Mouse (Mus musculus) liver, postnatal 0 days (tissue): ENCODE results near the gene Gm47959. TPM values are rescaled to one million over a fixed set of nuclear protein-coding genes. Genes with fewer than 3 reads are reported as not detected.

Experiments
- ATAC-seq: fragments of 200-750 bp; cut with Nextera tagmentation; 2 replicates; pipeline ENCODE4 v1.8.0; 2017; ENCODE audit warnings: mild to moderate bottlenecking, moderate library complexity
- DNase-seq: peaks from one replicate; pipeline ENCODE4 v3.0.0-alpha.2; 2016
- H3K27ac ChIP-seq: fragments of 300-500 bp; sonication (generic); 2 replicates; pipeline ENCODE4 v1.5.1; 2014; ENCODE audit warnings: antibody characterized with exemption, moderate library complexity, mild to moderate bottlenecking, low read depth
- H3K27me3 ChIP-seq: fragments of 300-500 bp; sonication (generic); 2 replicates; pipeline ENCODE4 v1.6.1; 2014; ENCODE audit warnings: low read length, control low read depth, mixed read lengths; ENCODE audit not compliant: insufficient read depth
- H3K36me3 ChIP-seq: fragments of 300-500 bp; sonication (generic); replicated peaks from 2 replicates; pipeline ENCODE4 v1.6.1; 2014; ENCODE audit warnings: mild to moderate bottlenecking, control low read depth, low read length, moderate library complexity, mixed read lengths; ENCODE audit not compliant: insufficient read depth
- H3K4me1 ChIP-seq: fragments of 300-500 bp; sonication (generic); 2 replicates; pipeline ENCODE4 v1.6.1; 2014; ENCODE audit warnings: antibody characterized with exemption, mild to moderate bottlenecking, control low read depth; ENCODE audit not compliant: insufficient read depth
- H3K4me2 ChIP-seq: fragments of 300-500 bp; sonication (generic); 2 replicates; pipeline ENCODE4 v1.6.1; 2014; ENCODE audit warnings: low read depth, mild to moderate bottlenecking, low read length, moderate library complexity, mixed read lengths
- H3K4me3 ChIP-seq: fragments of 300-500 bp; sonication (generic); 2 replicates; pipeline ENCODE4 v1.5.1; 2014; ENCODE audit warnings: low read depth, low read length
- H3K9ac ChIP-seq: fragments of 300-500 bp; sonication (generic); replicated peaks from 2 replicates; pipeline ENCODE4 v1.6.1; 2014; ENCODE audit warnings: mild to moderate bottlenecking, moderate library complexity
- H3K9me3 ChIP-seq: fragments of 300-500 bp; sonication (generic); 2 replicates; pipeline ENCODE4 v1.6.1; 2016; ENCODE audit warnings: mild to moderate bottlenecking, control low read depth, low read length, mixed read lengths
- CTCF ChIP-seq: sonication (generic); IDR thresholded peaks from 2 replicates; pipeline ENCODE4 v1.5.1; 2016; ENCODE audit warnings: antibody characterized with exemption, low read depth
- EP300 ChIP-seq: IDR thresholded peaks from 2 replicates; pipeline ENCODE4 v1.6.1; 2016; ENCODE audit warnings: antibody characterized with exemption, low read depth, mild to moderate bottlenecking
- WGBS: fragments of 180-500 bp; shearing (Covaris S2); extraction: QIAGEN DNeasy Blood & Tissue Kit; methylation state at CpG from one replicate; pipeline ENCODE4 v1.1.7; 2014; ENCODE audit not compliant: insufficient replicate concordance; 5-methylcytosine and 5-hydroxymethylcytosine counted together
- polyA plus RNA-seq: library from polyadenylated mRNA; unstranded; fragments of >200 nt; fragmentation: Nextera tagmentation; extraction: Ambion mirVana; gene quantifications from 2 replicates; pipeline ENCODE4 v1.2.1, GENCODE M21; 2015

Gene Gm47959
- polyA plus RNA-seq, 1 experiment from 2014 or later, result not detected

- H3K36me3 ChIP-seq, result no peaks in the 10 kb centered on the region
- ATAC-seq (peak; percentile 68), DNase-seq (no peak)
- no peaks in the 10 kb centered on the region for H3K9me3 ChIP-seq
- no peak for TF ChIP-seq CTCF
- TF ChIP-seq EP300, result peak; percentile 62
- no peak overlapping the region for H3K27ac ChIP-seq
- H3K4me3 ChIP-seq, result no peak overlapping the region
- WGBS, result 36% methylated on average over 9 of the region's 9 CpGs
- no peak overlapping the region for H3K9ac ChIP-seq
- no peaks in the 10 kb centered on the region for H3K4me1 ChIP-seq
- no peaks in the 10 kb centered on the region for H3K27me3 ChIP-seq
- H3K4me2 ChIP-seq, result no peak overlapping the region
These were observed 26.0 kb upstream of the Gm47959 start for GRCm38 (mm10) chr1:82974342-82974741.

- no peak overlapping the region for H3K9ac ChIP-seq
- no peaks in the 10 kb centered on the region for H3K9me3 ChIP-seq
- ATAC-seq (no peak), DNase-seq (no peak)
- no peaks in the 10 kb centered on the region for H3K27me3 ChIP-seq
- no peak overlapping the region for H3K4me3 ChIP-seq
- WGBS, result 38% methylated on average over 5 of the region's 5 CpGs
- H3K36me3 ChIP-seq, result no peaks in the 10 kb centered on the region
- no peaks in the 10 kb centered on the region for H3K4me1 ChIP-seq
- no peak for TF ChIP-seq CTCF
- TF ChIP-seq EP300, result no peak
- H3K27ac ChIP-seq, result no peak overlapping the region
- H3K4me2 ChIP-seq, result no peak overlapping the region
These were observed 24.6 kb upstream of the Gm47959 start for GRCm38 (mm10) chr1:82975750-82976149.

GRCm38 (mm10) chr1:82977840-82978239, 22.5 kb upstream of the Gm47959 start:
- no peaks in the 10 kb centered on the region for H3K9me3 ChIP-seq
- no peak overlapping the region for H3K4me3 ChIP-seq
- DNase-seq (no peak), ATAC-seq (no peak)
- no peaks in the 10 kb centered on the region for H3K4me1 ChIP-seq
- TF ChIP-seq CTCF (no peak), EP300 (no peak)
- no peak overlapping the region for H3K4me2 ChIP-seq
- H3K27ac ChIP-seq, result no peak overlapping the region
- no peaks in the 10 kb centered on the region for H3K36me3 ChIP-seq
- no peaks in the 10 kb centered on the region for H3K27me3 ChIP-seq
- no peak overlapping the region for H3K9ac ChIP-seq

- Histone ChIP-seq H3K27me3 (no peaks in the 10 kb centered on the region), H3K4me1 (no peaks in the 10 kb centered on the region), H3K4me3 (no peak overlapping the region), H3K9me3 (no peaks in the 10 kb centered on the region), H3K9ac (no peak overlapping the region), H3K36me3 (no peaks in the 10 kb centered on the region), H3K4me2 (no peak overlapping the region), H3K27ac (no peak overlapping the region)
- ATAC-seq (no peak), DNase-seq (no peak)
- no peak for TF ChIP-seq EP300
- no peak for TF ChIP-seq CTCF
- WGBS, result 79% methylated on average over 6 of the region's 6 CpGs
These were observed 13.6 kb upstream of the Gm47959 start for GRCm38 (mm10) chr1:82986738-82987137.

GRCm38 (mm10) chr1:82987530-82988198, 12.7 kb upstream of the Gm47959 start:
- no peaks in the 10 kb centered on the region for H3K9me3 ChIP-seq
- 28% methylated on average over 4 of the region's 4 CpGs for WGBS
- H3K27me3 ChIP-seq, result no peaks in the 10 kb centered on the region
- H3K4me2 ChIP-seq, result no peak overlapping the region
- no peak for TF ChIP-seq EP300
- peak; percentile 83 for TF ChIP-seq CTCF
- no peak overlapping the region for H3K27ac ChIP-seq
- no peaks in the 10 kb centered on the region for H3K36me3 ChIP-seq
- no peak overlapping the region for H3K9ac ChIP-seq
- DNase-seq, result no peak
- ATAC-seq, result no peak
- H3K4me1 ChIP-seq, result no peaks in the 10 kb centered on the region
- H3K4me3 ChIP-seq, result no peak overlapping the region

- H3K4me1 ChIP-seq, result no peaks in the 10 kb centered on the region
- no peak overlapping the region for H3K9ac ChIP-seq
- no peak overlapping the region for H3K4me3 ChIP-seq
- no peaks in the 10 kb centered on the region for H3K9me3 ChIP-seq
- DNase-seq, result no peak
- TF ChIP-seq CTCF (no peak), EP300 (no peak)
- WGBS, result 69% methylated on average over 4 of the region's 4 CpGs
- H3K27me3 ChIP-seq, result no peaks in the 10 kb centered on the region
- ATAC-seq, result no peak
- H3K27ac ChIP-seq, result no peak overlapping the region
- H3K36me3 ChIP-seq, result no peaks in the 10 kb centered on the region
- H3K4me2 ChIP-seq, result no peak overlapping the region
These were observed 9.3 kb upstream of the Gm47959 start for GRCm38 (mm10) chr1:82991062-82991461.

GRCm38 (mm10) chr1:82991596-82991995, 8.8 kb upstream of the Gm47959 start:
- Histone ChIP-seq H3K9ac (no peak overlapping the region), H3K4me1 (no peaks in the 10 kb centered on the region), H3K9me3 (no peaks in the 10 kb centered on the region), H3K4me2 (no peak overlapping the region), H3K36me3 (no peaks in the 10 kb centered on the region), H3K27me3 (no peaks in the 10 kb centered on the region), H3K27ac (no peak overlapping the region), H3K4me3 (no peak overlapping the region)
- TF ChIP-seq CTCF (no peak), EP300 (no peak)
- DNase-seq, result no peak
- ATAC-seq, result no peak
- WGBS, result 69% methylated on average over 3 of the region's 3 CpGs
